Mouse (Mus musculus) liver, adult 2 months (tissue): ENCODE measurements around the gene Cdx2. TPM values are rescaled to one million over a fixed set of nuclear protein-coding genes. Genes with fewer than 3 reads are reported as not detected.

Source experiments
- DNase-seq: peaks from one replicate; pipeline ENCODE4 v3.0.0-alpha.2; 2011; ENCODE audit warnings: low read depth, low spot score; ENCODE audit errors: extremely low read depth
- H3K27ac ChIP-seq: fragments of 200-500 bp; replicated peaks from 2 replicates; pipeline ENCODE4 v1.5.1; 2012; ENCODE audit warnings: low read depth, mild to moderate bottlenecking, control low read depth, inconsistent platforms, low read length; ENCODE audit not compliant: insufficient read depth
- H3K27me3 ChIP-seq: fragments of 200-500 bp; 2 replicates; pipeline ENCODE4 v1.6.1; 2012; ENCODE audit warnings: mild to moderate bottlenecking, moderate library complexity, low read length, inconsistent platforms; ENCODE audit not compliant: control insufficient read depth, insufficient read depth
- H3K36me3 ChIP-seq: fragments of 200-500 bp; 2 replicates; pipeline ENCODE4 v1.6.1; 2012; ENCODE audit warnings: low read length, inconsistent platforms; ENCODE audit not compliant: control insufficient read depth, insufficient read depth
- H3K4me1 ChIP-seq: fragments of 200-500 bp; 2 replicates; pipeline ENCODE4 v1.6.1; 2011; ENCODE audit warnings: low read length; ENCODE audit not compliant: control insufficient read depth, insufficient read depth
- H3K4me3 ChIP-seq: fragments of 200-500 bp; 2 replicates; pipeline ENCODE4 v1.5.1; 2011; ENCODE audit warnings: low read depth, mild to moderate bottlenecking, control low read depth, low read length, moderate library complexity; ENCODE audit not compliant: insufficient read depth
- H3K79me2 ChIP-seq: fragments of 200-500 bp; 2 replicates; pipeline ENCODE4 v1.6.1; 2012; ENCODE audit warnings: inconsistent platforms, mild to moderate bottlenecking, low read length, moderate library complexity; ENCODE audit not compliant: control insufficient read depth, insufficient read depth
- H3K9ac ChIP-seq: fragments of 200-500 bp; 2 replicates; pipeline ENCODE4 v1.6.1; 2012; ENCODE audit warnings: low read depth, mild to moderate bottlenecking, control low read depth, inconsistent platforms, low read length
- CTCF ChIP-seq: fragments of 200-500 bp; IDR thresholded peaks from 2 replicates; pipeline ENCODE4 v1.5.1; 2011; ENCODE audit warnings: low read depth, low read length, control low read depth
- POLR2A ChIP-seq: fragments of 200-500 bp; IDR thresholded peaks from 2 replicates; pipeline ENCODE4 v1.6.1; 2011; ENCODE audit warnings: low read length, control low read depth; ENCODE audit not compliant: insufficient read depth; ENCODE audit errors: extremely low read depth
- WGBS: fragments of 180-500 bp; shearing (Covaris S2); methylation state at CpG from one replicate; pipeline ENCODE4 v1.1.7; 2018; 5-methylcytosine and 5-hydroxymethylcytosine counted together
- polyA plus RNA-seq: library from polyadenylated mRNA; depleted of rRNA; stranded (reverse); fragments of >200 nt; gene quantifications from 2 replicates; pipeline ENCODE4 v1.2.3, GENCODE M21; 2012
- total RNA-seq: library from RNA; depleted of rRNA; stranded (reverse); fragments of >200 nt; gene quantifications from 2 replicates; pipeline ENCODE4 v1.2.3, GENCODE M21; 2014

Gene Cdx2
- total and polyA plus RNA-seq, 2 experiments = 0.04 TPM; not detected in 1

DNA sequence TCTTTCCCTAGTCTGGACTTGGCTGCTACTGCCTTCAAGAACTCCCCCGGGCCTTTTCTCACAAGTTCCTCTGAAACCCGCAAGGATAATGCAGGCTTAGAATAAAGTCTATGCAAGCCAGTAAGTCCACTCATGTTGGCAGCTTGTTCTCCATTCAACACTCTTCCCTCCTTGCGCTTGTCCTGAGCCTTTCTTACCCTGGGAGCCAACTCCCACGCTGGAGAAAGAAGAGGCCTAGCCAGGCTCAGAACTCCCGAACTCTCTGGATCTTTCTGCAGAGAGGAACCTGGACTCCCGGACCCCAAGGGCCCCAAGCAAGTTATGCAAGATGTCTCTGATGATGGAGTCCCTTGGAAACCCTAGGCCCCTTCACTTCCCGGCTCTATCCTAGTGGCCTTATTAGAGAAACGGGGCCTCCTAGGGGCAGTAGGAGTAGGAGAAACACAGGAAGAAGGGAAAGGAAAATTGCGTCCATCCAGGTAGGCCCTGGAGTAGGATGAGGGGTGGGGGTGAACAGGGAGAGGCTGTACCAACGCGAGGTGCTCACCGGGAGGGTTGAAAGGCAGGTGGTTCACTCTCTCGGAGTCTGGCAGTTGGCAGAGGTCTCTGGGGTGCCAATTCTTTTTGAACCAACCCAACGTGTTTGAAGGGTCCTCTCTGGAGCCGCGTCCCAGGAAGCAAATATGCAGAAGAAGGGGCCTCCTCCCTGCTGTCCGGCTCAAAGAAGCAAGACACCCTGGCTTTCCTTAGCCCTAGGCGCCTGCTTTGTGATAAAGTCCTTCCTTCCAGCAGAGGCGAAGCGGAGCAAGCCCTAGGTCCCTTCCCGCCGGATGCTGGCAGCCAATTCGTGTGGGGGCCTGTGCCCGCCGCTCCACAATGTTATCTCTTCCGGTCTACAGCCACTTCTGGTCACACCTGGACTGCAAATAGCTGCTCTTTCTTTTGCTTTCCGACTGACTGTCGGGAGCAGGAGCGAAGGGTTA is 36.1 kb downstream of the Cdx2 start:
- H3K9ac ChIP-seq = no peak overlapping the region
- TF ChIP-seq POLR2A (no peak), CTCF (no peak)
- WGBS = 22% methylated on average over 29 of the region's 29 CpGs
- no peaks in the 10 kb centered on the region for H3K4me1 ChIP-seq
- H3K36me3 ChIP-seq = no peaks in the 10 kb centered on the region
- peaks cover 40% of the 10 kb centered on the region for H3K27me3 ChIP-seq
- no peak for DNase-seq
- H3K4me3 ChIP-seq = no peak overlapping the region
- H3K79me2 ChIP-seq = no peaks in the 10 kb centered on the region
- no peak overlapping the region for H3K27ac ChIP-seq

GRCm38 (mm10) chr5:147269926-147270672 is 37.0 kb downstream of the Cdx2 start, which contains the start of gene Pdx1:
TSS of gene Pdx1 (plus strand) at chr5:147269959.
- no peaks in the 10 kb centered on the region for H3K4me1 ChIP-seq
- WGBS = 4% methylated on average over 44 of the region's 44 CpGs
- H3K36me3 ChIP-seq = no peaks in the 10 kb centered on the region
- DNase-seq = no peak
- no peak within 1 kb of the TSS for H3K9ac ChIP-seq
- TF ChIP-seq POLR2A (no peak), CTCF (no peak)
- peaks cover 39% of the 10 kb centered on the region for H3K27me3 ChIP-seq
- no peak within 1 kb of the TSS for H3K4me3 ChIP-seq
- H3K79me2 ChIP-seq = no peaks in the 10 kb centered on the region
- no peak within 1 kb of the TSS for H3K27ac ChIP-seq

DNA sequence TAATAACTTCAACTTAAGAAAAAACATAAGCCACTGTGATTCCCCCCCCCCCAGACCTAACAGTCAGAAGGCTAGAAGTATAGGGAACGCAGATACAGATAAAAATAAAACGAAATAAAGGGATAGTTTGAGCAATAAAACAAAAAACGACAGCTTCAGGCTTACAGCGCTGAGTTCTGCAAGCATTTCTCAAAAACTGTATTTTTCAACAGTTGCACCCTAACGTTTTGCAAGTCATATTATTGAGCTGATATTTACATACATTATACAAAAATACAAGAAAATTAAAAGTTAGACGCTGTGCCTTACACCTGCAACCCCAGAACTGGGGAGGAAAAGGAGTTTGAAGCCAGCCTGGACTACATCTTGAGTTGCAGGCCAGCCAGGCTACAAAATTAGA is 37.7 kb downstream of the Cdx2 start:
- TF ChIP-seq POLR2A (no peak), CTCF (no peak)
- no peaks in the 10 kb centered on the region for H3K36me3 ChIP-seq
- H3K4me3 ChIP-seq = no peak overlapping the region
- H3K9ac ChIP-seq = no peak overlapping the region
- H3K27ac ChIP-seq = no peak overlapping the region
- no peaks in the 10 kb centered on the region for H3K79me2 ChIP-seq
- H3K27me3 ChIP-seq = peaks cover 36% of the 10 kb centered on the region
- no peak for DNase-seq
- H3K4me1 ChIP-seq = no peaks in the 10 kb centered on the region
- 9% methylated on average over 6 of the region's 6 CpGs for WGBS

DNA sequence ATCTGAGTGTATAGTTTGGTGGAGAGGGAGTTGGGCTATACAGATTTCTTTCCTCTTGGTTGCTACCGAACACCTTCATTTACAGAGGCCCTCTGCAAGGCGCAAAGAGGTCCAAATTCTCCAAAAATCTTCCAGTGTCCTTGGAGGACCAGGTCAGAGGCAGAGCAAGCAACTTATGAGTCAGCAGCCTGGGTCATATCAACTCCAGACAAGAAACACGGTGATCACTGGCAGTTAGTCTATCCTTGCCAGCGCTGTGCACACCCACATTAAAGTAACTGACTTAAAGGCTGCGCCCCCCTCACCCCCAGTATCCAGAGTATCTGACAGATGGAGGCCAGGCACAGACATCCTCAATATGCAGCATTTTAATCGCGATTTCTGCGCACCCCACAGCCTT is 38.3 kb downstream of the Cdx2 start:
- no peak overlapping the region for H3K4me3 ChIP-seq
- H3K4me1 ChIP-seq = no peaks in the 10 kb centered on the region
- H3K9ac ChIP-seq = no peak overlapping the region
- TF ChIP-seq CTCF (no peak), POLR2A (no peak)
- no peak for DNase-seq
- peaks cover 36% of the 10 kb centered on the region for H3K27me3 ChIP-seq
- no peak overlapping the region for H3K27ac ChIP-seq
- no peaks in the 10 kb centered on the region for H3K36me3 ChIP-seq
- WGBS = 11% methylated on average over 8 of the region's 8 CpGs
- H3K79me2 ChIP-seq = no peaks in the 10 kb centered on the region

DNA sequence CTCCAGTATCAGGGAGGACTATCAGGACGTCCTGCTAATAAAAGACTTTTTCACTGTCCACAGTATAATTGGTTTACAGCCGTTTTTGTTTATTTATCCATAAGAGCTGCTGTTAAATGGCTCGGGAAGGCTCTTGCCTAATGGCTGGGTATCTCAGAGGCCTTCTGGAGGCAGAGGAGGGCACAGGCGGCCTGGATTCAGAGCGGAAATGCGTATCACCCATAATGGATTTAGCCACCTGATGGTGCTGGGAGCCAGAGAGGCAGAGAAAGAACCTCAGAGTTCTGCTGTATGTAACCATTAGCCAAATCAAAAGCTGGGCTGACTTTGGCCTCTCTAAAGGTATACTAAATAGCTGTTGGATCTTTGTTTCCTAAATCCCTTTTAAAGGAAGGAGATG is 39.6 kb downstream of the Cdx2 start:
- Histone ChIP-seq H3K9ac (no peak overlapping the region), H3K27me3 (peaks cover 33% of the 10 kb centered on the region), H3K79me2 (no peaks in the 10 kb centered on the region), H3K27ac (no peak overlapping the region), H3K36me3 (no peaks in the 10 kb centered on the region), H3K4me1 (no peaks in the 10 kb centered on the region), H3K4me3 (no peak overlapping the region)
- 42% methylated on average over 6 of the region's 6 CpGs for WGBS
- TF ChIP-seq POLR2A (no peak), CTCF (no peak)
- DNase-seq = no peak
